Mouse (Mus musculus): ENCODE measurements around the gene Gm8677. TPM values are rescaled to one million over a fixed set of nuclear protein-coding genes. Genes with fewer than 3 reads are reported as not detected.
"Not testable (repeated sequence)": the region's sequence is repeated elsewhere in the genome, so short reads cannot be mapped to it uniquely, and the experiment has no call there.

Gene Gm8677
- not detected in 2 replicates for polyA plus RNA-seq (2014; fragmentation: Nextera tagmentation; extraction: Ambion mirVana)

- not testable (repeated sequence) for H3K27ac ChIP-seq (ENCODE audit: low read depth); H3K9me3 ChIP-seq (ENCODE audit: low read depth, low read length); H3K9ac ChIP-seq; ATAC-seq (ENCODE audit: insufficient read depth); DNase-seq; H3K4me2 ChIP-seq; H3K36me3 ChIP-seq (ENCODE audit: insufficient read depth); H3K4me3 ChIP-seq (ENCODE audit: low read depth, low read length); H3K4me1 ChIP-seq (ENCODE audit: insufficient read depth); H3K27me3 ChIP-seq (ENCODE audit: insufficient read depth, low read length)
- no CpG with 5 or more reads among the region's 1 CpGs for WGBS
Observed at GRCm38 (mm10) chr7:22534787-22535186, at the start of gene Gm8677. Gm8677 (minus strand) TSS chr7:22534887.

- not testable (repeated sequence) for DNase-seq; H3K4me2 ChIP-seq; H3K27ac ChIP-seq (ENCODE audit: low read depth); H3K4me1 ChIP-seq (ENCODE audit: insufficient read depth); H3K9me3 ChIP-seq (ENCODE audit: low read depth, low read length); H3K4me3 ChIP-seq (ENCODE audit: low read depth, low read length); H3K27me3 ChIP-seq (ENCODE audit: insufficient read depth, low read length); H3K36me3 ChIP-seq (ENCODE audit: insufficient read depth); ATAC-seq (ENCODE audit: insufficient read depth); H3K9ac ChIP-seq
- WGBS, result no CpG with 5 or more reads among the region's 3 CpGs
Observed at GRCm38 (mm10) chr7:22565243-22565642, 30.6 kb upstream of the Gm8677 start, which contains the start of gene Gm4201. Gm4201 (minus strand) TSS chr7:22565343.

GRCm38 (mm10) chr7:22522667-22523066, 12.0 kb downstream of the Gm8677 start, which contains the start of gene Vmn1r152:
Vmn1r152 (plus strand) TSS chr7:22522967.
- not testable (repeated sequence) for ATAC-seq (ENCODE audit: insufficient read depth); H3K9ac ChIP-seq; H3K27me3 ChIP-seq (ENCODE audit: insufficient read depth, low read length); DNase-seq; H3K4me2 ChIP-seq; H3K4me3 ChIP-seq (ENCODE audit: low read depth, low read length); H3K4me1 ChIP-seq (ENCODE audit: insufficient read depth); H3K9me3 ChIP-seq (ENCODE audit: low read depth, low read length); H3K36me3 ChIP-seq (ENCODE audit: insufficient read depth); H3K27ac ChIP-seq (ENCODE audit: low read depth)
- no CpG with 5 or more reads among the region's 3 CpGs for WGBS

GRCm38 (mm10) chr7:22499578-22499977, 35.1 kb downstream of the Gm8677 start, which contains the start of gene Vmn1r151:
Vmn1r151 (minus strand) TSS chr7:22499678.
- H3K4me2 ChIP-seq; H3K9me3 ChIP-seq (ENCODE audit: low read depth, low read length); H3K36me3 ChIP-seq (ENCODE audit: insufficient read depth); ATAC-seq (ENCODE audit: insufficient read depth); H3K27me3 ChIP-seq (ENCODE audit: insufficient read depth, low read length); H3K4me1 ChIP-seq (ENCODE audit: insufficient read depth); DNase-seq; H3K27ac ChIP-seq (ENCODE audit: low read depth); H3K4me3 ChIP-seq (ENCODE audit: low read depth, low read length); H3K9ac ChIP-seq: not testable (repeated sequence)
- WGBS, result 40% methylated on average over 1 of the region's 3 CpGs

Other genes with a start within 250 kb of the Gm8677 start
- not detected in 2 replicates for gene Gm4187, start 205.2 kb downstream of the Gm8677 start, polyA plus RNA-seq (2014; fragmentation: Nextera tagmentation; extraction: Ambion mirVana)
- gene Gm8660, start 163.8 kb downstream of the Gm8677 start, polyA plus RNA-seq (2014; fragmentation: Nextera tagmentation; extraction: Ambion mirVana), result not detected in 2 replicates
- gene Vmn1r148, start 121.3 kb downstream of the Gm8677 start, polyA plus RNA-seq (2014; fragmentation: Nextera tagmentation; extraction: Ambion mirVana), result not detected in 2 replicates
- not detected in 2 replicates for gene Vmn1r149, start 96.7 kb downstream of the Gm8677 start, polyA plus RNA-seq (2014; fragmentation: Nextera tagmentation; extraction: Ambion mirVana)
- not detected in 2 replicates for gene Gm10665, start 70.8 kb downstream of the Gm8677 start, polyA plus RNA-seq (2014; fragmentation: Nextera tagmentation; extraction: Ambion mirVana)
- gene Vmn1r151, start 35.2 kb downstream of the Gm8677 start, polyA plus RNA-seq (2014; fragmentation: Nextera tagmentation; extraction: Ambion mirVana), result not detected in 2 replicates
- not detected in 2 replicates for gene Vmn1r152, start 11.9 kb downstream of the Gm8677 start, polyA plus RNA-seq (2014; fragmentation: Nextera tagmentation; extraction: Ambion mirVana)
- gene Gm4201, start 30.5 kb upstream of the Gm8677 start, polyA plus RNA-seq (2014; fragmentation: Nextera tagmentation; extraction: Ambion mirVana), result not detected in 2 replicates
- not detected in 2 replicates for gene Gm4565, start 53.2 kb upstream of the Gm8677 start, polyA plus RNA-seq (2014; fragmentation: Nextera tagmentation; extraction: Ambion mirVana)
- not detected in 2 replicates for gene Vmn1r155, start 123.1 kb upstream of the Gm8677 start, polyA plus RNA-seq (2014; fragmentation: Nextera tagmentation; extraction: Ambion mirVana)
- gene Gm8693, start 157.4 kb upstream of the Gm8677 start, polyA plus RNA-seq (2014; fragmentation: Nextera tagmentation; extraction: Ambion mirVana), result not detected in 2 replicates
- gene Gm4567, start 184.8 kb upstream of the Gm8677 start, polyA plus RNA-seq (2014; fragmentation: Nextera tagmentation; extraction: Ambion mirVana), result not detected in 2 replicates
- gene Vmn1r157, start 226.8 kb upstream of the Gm8677 start, polyA plus RNA-seq (2014; fragmentation: Nextera tagmentation; extraction: Ambion mirVana), result not detected in 2 replicates

Data from lung, embryonic 14.5 days (tissue).